Mouse (Mus musculus) left cerebral cortex, postnatal 10 days (tissue): ENCODE results near the gene Platr17. TPM values are rescaled to one million over a fixed set of nuclear protein-coding genes. Genes with fewer than 3 reads are reported as not detected.

Source experiments
- DNase-seq, 2 experiments: peaks; one replicate each; pipeline ENCODE4 v3.0.0; 2021 to 2022; ENCODE audit warnings: low spot score in 2 of 2, mixed read lengths in 1 of 2; ENCODE audit errors: extremely low spot score in 1 of 2
- intact Hi-C: fragments of 180-260 bp; cut with DNase I; formaldehyde crosslinking; loops from one replicate; pipeline ENCODE4 v1.15.1; 2025
- total RNA-seq, 2 experiments: library from RNA; stranded (reverse); gene quantifications; 2 replicates each; pipeline ENCODE4 v1.2.3; 2021

The Platr17 gene
- total RNA-seq, 2 experiments from 2014 or later, result 1.2 TPM

- intact Hi-C loops, result no loop called here
Measured at GRCm38 (mm10) chr17:33931159-33931866, 26.4 kb downstream of the Platr17 start.

GRCm38 (mm10) chr17:33931947-33932346 is 27.0 kb downstream of the Platr17 start:
- intact Hi-C loops, result no loop called here
- no peak for DNase-seq

More at GRCm38 (mm10) chr17:33931159-33931866, 26.4 kb downstream of the Platr17 start:
- DNase-seq, result peak in 1 of 2 experiments; percentile 43

GRCm38 (mm10) chr17:33932448-33932847 is 27.5 kb downstream of the Platr17 start:
- peak in 1 of 2 experiments; percentile 37 for DNase-seq
- intact Hi-C loops, result no loop called here

GRCm38 (mm10) chr17:33932970-33933369 is 28.0 kb downstream of the Platr17 start:
- intact Hi-C loops, result no loop called here
- DNase-seq, result peak in 1 of 2 experiments; percentile 32

- DNase-seq, result peak in 1 of 2 experiments; percentile 50
- intact Hi-C loops, result no loop called here
Measured at GRCm38 (mm10) chr17:33935422-33936055, 30.6 kb downstream of the Platr17 start.

DNA sequence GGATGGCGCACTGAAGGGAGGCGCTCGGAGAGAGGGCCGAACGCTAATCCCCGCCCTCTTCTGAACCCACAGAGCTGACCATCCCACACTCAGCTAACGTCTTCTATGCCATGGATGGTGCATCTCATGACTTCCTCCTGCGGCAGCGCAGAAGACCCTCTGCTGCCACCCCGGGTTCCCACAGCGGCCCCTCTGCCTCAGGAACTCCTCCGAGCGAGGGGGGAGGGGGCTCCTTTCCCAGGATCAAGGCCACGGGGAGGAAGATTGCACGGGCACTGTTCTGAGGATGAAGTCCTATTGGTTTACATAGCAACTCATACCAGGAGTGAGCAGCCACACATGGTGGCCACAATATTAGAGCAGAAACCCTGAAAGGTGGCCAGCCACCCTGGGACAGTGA is 32.1 kb downstream of the Platr17 start:
- peak in 1 of 2 experiments; percentile 36 for DNase-seq
- intact Hi-C loops, result no loop called here

DNA sequence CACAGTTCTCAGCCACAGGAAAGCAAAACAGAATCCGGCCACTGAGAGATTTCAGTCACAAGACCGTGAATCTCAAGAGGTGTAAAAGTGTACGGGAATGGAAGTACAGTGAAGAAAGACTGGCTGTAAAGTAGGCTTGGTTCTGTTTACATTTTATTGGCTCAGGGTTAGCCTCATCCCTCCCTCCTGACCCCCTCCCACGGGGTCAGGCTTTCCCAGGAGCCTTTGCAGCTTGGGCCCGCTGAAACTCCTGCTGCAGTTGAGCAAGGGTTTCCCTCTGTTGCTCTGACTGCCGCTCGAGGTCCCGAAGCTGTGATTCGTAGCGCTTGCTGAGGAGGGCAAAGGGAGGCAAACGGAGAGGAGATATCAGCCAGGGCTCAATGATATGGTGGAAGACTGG is 33.8 kb downstream of the Platr17 start:
- intact Hi-C loops, result no loop called here

GRCm38 (mm10) chr17:33940206-33940805 is 35.4 kb downstream of the Platr17 start, which contains the start of the genes Pfdn6 and Wdr46:
Gene Pfdn6, minus strand, starts transcription at chr17:33940343.
Gene Wdr46, plus strand, starts transcription at chr17:33940660.
- DNase-seq, result peak; percentile 81 to 89
- intact Hi-C loops, result no loop called here

More for the DNA sequence above, 33.8 kb downstream of the Platr17 start:
- peak in 1 of 2 experiments; percentile 37 for DNase-seq

DNA sequence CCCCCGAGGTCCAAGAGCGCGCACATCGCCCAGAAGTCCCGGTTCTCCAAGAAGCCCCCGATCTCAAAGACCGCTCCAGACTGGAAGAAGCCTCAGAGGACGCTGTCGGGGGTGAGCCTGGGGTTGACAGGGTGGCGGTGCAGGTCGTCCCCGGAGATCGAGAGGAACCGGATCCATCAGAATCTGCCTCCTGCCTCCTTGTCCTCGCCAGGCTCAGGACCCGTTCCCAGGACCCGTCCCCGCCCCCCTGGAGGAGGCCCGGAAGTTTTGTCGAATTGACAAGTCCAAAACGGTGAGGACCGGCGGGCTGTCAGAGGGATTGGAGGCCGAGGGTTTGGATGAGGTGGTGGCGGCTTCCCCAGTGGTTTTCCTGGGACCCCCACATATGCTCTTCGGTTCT is 36.0 kb downstream of the Platr17 start:
- DNase-seq, result peak in 1 of 2 experiments; percentile 66
- intact Hi-C loops, result no loop called here

DNA sequence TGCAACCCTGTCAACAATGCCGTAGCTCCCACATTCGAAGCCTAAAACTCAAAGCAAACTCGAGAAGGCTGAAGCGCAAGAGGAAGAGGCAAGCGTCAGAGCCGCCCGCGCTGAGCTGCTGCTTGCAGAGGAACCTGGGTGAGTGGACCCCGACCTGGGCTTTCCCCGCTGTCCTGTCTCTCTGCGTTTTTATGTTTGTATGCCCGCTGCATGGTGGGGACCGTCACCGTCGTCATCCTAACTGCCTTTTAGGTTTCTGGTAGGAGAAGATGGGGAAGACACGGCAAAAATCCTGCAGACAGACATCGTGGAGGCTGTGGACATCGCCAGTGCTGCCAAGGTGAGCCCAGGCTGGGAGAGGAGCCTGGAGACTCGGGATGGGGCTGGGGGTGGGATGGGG is 36.4 kb downstream of the Platr17 start:
- intact Hi-C loops, result no loop called here
- DNase-seq, result peak in 1 of 2 experiments; percentile 26

DNA sequence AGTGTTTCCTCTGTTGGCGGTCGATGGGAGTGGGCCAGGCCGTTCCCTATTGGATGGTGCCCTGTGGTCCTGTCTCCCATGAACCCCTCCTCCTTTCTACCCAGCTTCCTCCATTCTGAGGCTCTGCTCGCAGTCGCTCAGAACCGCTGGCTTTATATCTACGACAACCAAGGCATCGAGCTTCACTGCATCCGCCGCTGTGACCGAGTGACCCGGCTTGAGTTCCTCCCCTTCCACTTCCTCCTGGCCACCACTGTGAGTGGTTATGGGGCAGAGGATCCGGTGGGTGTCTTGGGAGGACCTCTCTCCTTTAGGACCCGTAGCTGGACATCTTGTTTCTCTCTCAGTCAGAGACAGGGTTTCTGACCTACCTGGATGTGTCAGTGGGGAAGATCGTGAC is 38.5 kb downstream of the Platr17 start:
- intact Hi-C loops, result no loop called here
- DNase-seq, result peak in 1 of 2 experiments; percentile 21

DNA sequence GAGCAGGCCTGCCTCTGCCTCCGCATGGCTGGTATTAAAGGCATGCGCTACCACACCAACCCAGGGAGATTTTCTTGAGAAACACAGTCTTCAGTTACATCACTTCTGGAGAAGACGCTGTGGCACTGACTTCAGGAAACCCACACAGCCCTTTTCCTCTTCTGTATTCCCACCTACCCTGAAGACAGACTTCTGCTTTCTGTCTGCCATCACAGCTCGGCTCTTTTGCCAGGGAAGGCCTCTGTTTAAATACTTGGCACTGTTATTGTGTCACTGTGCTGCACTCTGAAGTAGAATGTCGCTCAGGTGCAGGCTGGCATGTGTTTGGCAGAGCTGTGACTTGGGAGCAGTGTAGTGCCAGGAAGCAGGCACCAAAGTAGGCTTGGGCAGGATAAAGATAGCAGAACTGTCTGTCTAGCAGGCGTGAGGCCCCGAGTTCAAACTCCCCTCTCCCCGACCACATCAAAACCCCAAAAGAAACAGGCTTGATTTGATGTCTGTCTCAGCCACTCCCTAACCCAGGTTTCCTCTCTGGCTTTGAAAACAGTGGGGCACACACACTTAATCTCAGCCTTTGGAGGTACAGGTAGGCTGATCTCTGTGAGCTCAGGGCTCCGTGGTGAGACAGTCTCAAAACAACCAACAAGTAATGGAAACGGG is 42.6 kb downstream of the Platr17 start:
- no peak for DNase-seq

DNA sequence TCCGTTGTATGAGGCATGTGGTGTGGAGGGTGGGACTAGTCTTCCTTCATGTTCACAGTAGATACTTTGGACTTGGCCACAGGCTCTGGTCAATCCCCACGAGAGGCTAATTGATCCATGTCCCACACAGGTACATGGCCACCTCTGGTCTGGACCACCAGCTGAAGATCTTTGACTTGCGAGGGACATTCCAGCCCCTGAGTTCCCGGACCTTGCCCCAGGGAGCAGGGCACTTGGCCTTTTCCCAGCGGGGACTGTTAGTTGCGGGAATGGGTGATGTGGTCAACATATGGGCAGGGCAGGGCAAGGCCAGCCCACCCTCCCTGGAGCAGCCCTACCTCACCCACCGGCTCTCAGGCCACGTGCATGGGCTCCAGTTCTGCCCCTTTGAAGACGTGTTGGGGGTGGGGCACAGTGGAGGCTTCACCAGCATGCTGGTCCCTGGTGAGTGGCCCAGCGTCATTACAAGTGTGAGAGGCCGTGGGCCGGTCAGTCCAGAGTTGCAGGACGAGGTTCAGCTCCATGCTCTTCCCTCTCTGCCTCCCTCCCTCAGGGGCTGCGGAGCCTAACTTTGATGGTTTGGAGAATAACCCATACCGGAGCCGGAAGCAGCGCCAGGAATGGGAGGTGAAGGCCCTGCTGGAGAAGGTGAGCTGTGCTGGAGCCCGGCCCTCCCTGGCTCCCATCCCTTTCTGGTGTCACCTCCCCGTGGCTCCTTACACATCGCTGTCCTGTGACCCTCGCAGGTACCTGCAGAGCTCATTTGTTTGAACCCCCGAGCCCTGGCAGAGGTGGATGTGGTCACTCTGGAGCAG is 43.4 kb downstream of the Platr17 start:
- peak in 1 of 2 experiments; percentile 32 for DNase-seq
- intact Hi-C loops, result no loop called here

More for the DNA sequence above, 42.6 kb downstream of the Platr17 start:
- intact Hi-C loops, result no loop called here

DNA sequence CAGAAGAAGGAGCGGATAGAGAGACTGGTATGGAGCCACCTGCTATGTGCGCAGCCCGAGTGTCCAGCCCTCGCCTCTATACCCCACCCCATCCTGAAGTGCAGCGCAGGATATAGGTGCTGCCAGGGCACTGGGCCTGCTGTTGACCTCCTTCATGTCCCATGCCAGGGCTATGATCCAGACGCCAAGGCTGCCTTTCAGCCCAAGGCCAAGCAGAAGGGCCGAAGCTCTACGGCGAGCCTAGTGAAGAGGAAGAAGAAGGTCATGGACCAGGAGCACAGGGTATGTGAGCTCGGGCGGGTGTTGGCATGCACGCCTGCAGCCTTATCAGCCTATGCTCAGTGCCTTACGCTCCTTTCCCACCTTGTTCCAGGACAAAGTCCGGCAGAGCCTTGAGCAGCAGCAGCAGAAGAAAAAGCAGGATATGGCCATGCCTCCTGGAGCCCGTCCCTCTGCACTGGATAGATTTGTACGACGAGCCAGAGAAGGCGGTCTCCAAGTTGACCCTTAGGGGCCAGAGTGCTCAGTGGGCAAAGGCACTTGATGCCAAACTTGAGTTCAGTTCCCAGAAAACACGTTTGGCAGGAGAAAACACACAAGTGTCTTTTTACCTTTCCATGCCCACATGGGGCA is 44.1 kb downstream of the Platr17 start:
- DNase-seq, result peak in 1 of 2 experiments; percentile 31
- intact Hi-C loops, result no loop called here

DNA sequence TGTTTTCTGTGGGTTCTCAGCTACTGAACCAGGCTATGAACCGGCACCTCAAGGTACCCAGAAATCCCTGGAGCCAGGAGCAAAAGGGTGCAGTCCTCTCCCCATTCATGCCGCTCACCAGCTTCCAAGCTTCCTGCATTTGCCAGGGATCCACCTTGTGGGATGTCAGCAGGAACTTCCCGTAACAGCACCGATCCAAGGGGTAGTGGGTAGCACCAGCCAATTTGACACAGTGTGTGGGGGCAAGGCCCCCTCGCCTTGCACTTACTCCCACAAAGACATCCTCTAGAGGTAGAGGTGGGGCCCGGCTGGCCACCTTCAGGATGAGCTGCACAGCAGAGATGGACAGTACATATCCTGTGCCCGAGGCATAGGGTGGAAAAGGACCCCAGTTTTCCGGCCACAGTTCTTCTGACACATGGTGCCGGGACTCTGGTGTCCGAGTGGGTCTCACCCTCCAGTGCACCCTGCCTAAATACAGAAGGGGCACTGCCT is 45.2 kb downstream of the Platr17 start:
- intact Hi-C loops, result no loop called here

GRCm38 (mm10) chr17:33951021-33951946 is 46.3 kb downstream of the Platr17 start, which contains the start of gene B3galt4:
Gene B3galt4, minus strand, starts transcription at chr17:33951488.
- intact Hi-C loops, result no loop called here
- peak in 1 of 2 experiments; percentile 91 for DNase-seq

More for the DNA sequence above, 45.2 kb downstream of the Platr17 start:
- peak in 1 of 2 experiments; percentile 27 for DNase-seq
